8 mouse cellular contexts compared by ENCODE assay signal in genomic region chr12:73053668-73054241, GRCm38 (mm10). TPM values are rescaled to one million over a fixed set of nuclear protein-coding genes. Genes with fewer than 3 reads are reported as not detected.
DNase-seq lines count a peak whose midpoint lies in the region; ATAC-seq and TF ChIP-seq lines count a peak whose summit lies in the region.

Six1 (minus strand) TSS chr12:73053887.

- TF ChIP-seq CTCF in stomach, postnatal 0 days (IDR thresholded peaks at IDR 0.05; ENCODE audit: low read depth) = peak; percentile 64

- H3K27me3 ChIP-seq in forebrain, embryonic 15.5 days = peaks cover 93% of the 10 kb centered on the region
- peaks cover 92% of the 10 kb centered on the region for H3K27me3 ChIP-seq in hindbrain, embryonic 10.5 days (ENCODE audit: insufficient read depth, poor library complexity, severe bottlenecking)
- H3K27me3 ChIP-seq in limb, embryonic 12.5 days = peaks cover 46% of the 10 kb centered on the region
- peaks cover 77% of the 10 kb centered on the region for H3K27me3 ChIP-seq in midbrain, embryonic 11.5 days (ENCODE audit: control insufficient read depth, insufficient read depth, low read length)
- H3K27me3 ChIP-seq in stomach, postnatal 0 days (ENCODE audit: control insufficient read depth, insufficient read depth, low read length) = peaks cover 19% of the 10 kb centered on the region; the same call in 1 of the 2 replicates

- H3K27ac ChIP-seq in forebrain, embryonic 15.5 days (replicated peaks) = no peak within 1 kb of the TSS
- peak within 1 kb of the TSS; percentile 83 for H3K27ac ChIP-seq in hindbrain, embryonic 10.5 days
- peak within 1 kb of the TSS; percentile 84 for H3K27ac ChIP-seq in limb, embryonic 12.5 days
- H3K27ac ChIP-seq in midbrain, embryonic 11.5 days (ENCODE audit: low read depth, low read length) = no peak within 1 kb of the TSS
- no peak within 1 kb of the TSS for H3K27ac ChIP-seq in stomach, postnatal 0 days (replicated peaks)

- no peak for TF ChIP-seq EP300 in stomach, postnatal 0 days (optimal IDR thresholded peaks at IDR 0.05)

- peak; percentile 67; the same call in 1 of the 2 replicates for ATAC-seq in forebrain, embryonic 15.5 days (replicated peaks)
- ATAC-seq in limb, embryonic 12.5 days (ENCODE audit: insufficient number of reproducible peaks, insufficient read depth, low FRiP score, low TSS enrichment, low read depth) = peak; percentile 73
- ATAC-seq in midbrain, embryonic 11.5 days (ENCODE audit: low FRiP score) = peak; percentile 87
- peak; percentile 90 for ATAC-seq in stomach, postnatal 0 days (ENCODE audit: low FRiP score, low TSS enrichment)

- H3K36me3 ChIP-seq in forebrain, embryonic 15.5 days = no peaks in the 10 kb centered on the region
- H3K36me3 ChIP-seq in hindbrain, embryonic 10.5 days = no peaks in the 10 kb centered on the region
- H3K36me3 ChIP-seq in limb, embryonic 12.5 days = no peaks in the 10 kb centered on the region
- H3K36me3 ChIP-seq in midbrain, embryonic 11.5 days (ENCODE audit: control insufficient read depth, insufficient read depth, low read length) = no peaks in the 10 kb centered on the region
- H3K36me3 ChIP-seq in stomach, postnatal 0 days (ENCODE audit: control insufficient read depth, insufficient read depth, low read length) = no peaks in the 10 kb centered on the region

- WGBS in forebrain, embryonic 15.5 days = under 1% methylated on average over 41 of the region's 42 CpGs
- WGBS in hindbrain, embryonic 10.5 days = under 1% methylated on average over 42 of the region's 42 CpGs
- WGBS in limb, embryonic 12.5 days = under 1% methylated on average over 42 of the region's 42 CpGs
- WGBS in midbrain, embryonic 11.5 days = under 1% methylated on average over 42 of the region's 42 CpGs
- under 1% methylated on average over 37 of the region's 42 CpGs for WGBS in stomach, postnatal 0 days

- peaks cover 15% of the 10 kb centered on the region for H3K4me1 ChIP-seq in forebrain, embryonic 15.5 days
- peaks cover 54% of the 10 kb centered on the region for H3K4me1 ChIP-seq in hindbrain, embryonic 10.5 days (replicated peaks)
- H3K4me1 ChIP-seq in limb, embryonic 12.5 days (replicated peaks) = peaks cover 53% of the 10 kb centered on the region
- peaks cover 10% of the 10 kb centered on the region for H3K4me1 ChIP-seq in midbrain, embryonic 11.5 days (ENCODE audit: control insufficient read depth, insufficient read depth, low read length)
- peaks cover 2% of the 10 kb centered on the region; the same call in 1 of the 2 replicates for H3K4me1 ChIP-seq in stomach, postnatal 0 days (replicated peaks; ENCODE audit: control insufficient read depth, insufficient read depth)

- peak within 1 kb of the TSS; percentile 45 for H3K4me2 ChIP-seq in forebrain, embryonic 15.5 days (replicated peaks)
- H3K4me2 ChIP-seq in limb, embryonic 12.5 days = peak within 1 kb of the TSS; percentile 71
- H3K4me2 ChIP-seq in midbrain, embryonic 11.5 days = peak within 1 kb of the TSS; percentile 73
- H3K4me2 ChIP-seq in stomach, postnatal 0 days (replicated peaks; ENCODE audit: low read depth) = peak within 1 kb of the TSS; percentile 80

- DNase-seq in cerebellum, postnatal 14 days = peak; percentile 34 to 36
- DNase-seq in cerebellum, adult 9-10 months = no peak
- peak; percentile 87 for DNase-seq in adrenal gland, adult 2 months
- DNase-seq in hindbrain, embryonic 10.5 days (ENCODE audit: low spot score) = peak; percentile 87
- DNase-seq in midbrain, embryonic 11.5 days (ENCODE audit: low spot score, missing footprints) = peak; percentile 97
- peak; percentile 79 for DNase-seq in stomach, postnatal 0 days (ENCODE audit: low spot score)

- H3K9me3 ChIP-seq in forebrain, embryonic 15.5 days = no peaks in the 10 kb centered on the region
- no peaks in the 10 kb centered on the region for H3K9me3 ChIP-seq in hindbrain, embryonic 10.5 days
- H3K9me3 ChIP-seq in limb, embryonic 12.5 days = no peaks in the 10 kb centered on the region
- no peaks in the 10 kb centered on the region for H3K9me3 ChIP-seq in midbrain, embryonic 11.5 days (ENCODE audit: control insufficient read depth, low read length)
- H3K9me3 ChIP-seq in stomach, postnatal 0 days (ENCODE audit: control insufficient read depth, low read length) = no peaks in the 10 kb centered on the region

- H3K9ac ChIP-seq in forebrain, embryonic 15.5 days (replicated peaks) = no peak within 1 kb of the TSS
- H3K9ac ChIP-seq in limb, embryonic 12.5 days (replicated peaks) = peak within 1 kb of the TSS; percentile 58
- H3K9ac ChIP-seq in midbrain, embryonic 11.5 days (ENCODE audit: low read length) = peak within 1 kb of the TSS; percentile 36
- peak within 1 kb of the TSS; percentile 31 for H3K9ac ChIP-seq in stomach, postnatal 0 days (ENCODE audit: low read length)

- peak within 1 kb of the TSS; percentile 32 for H3K4me3 ChIP-seq in forebrain, embryonic 15.5 days
- peak within 1 kb of the TSS; percentile 62 for H3K4me3 ChIP-seq in hindbrain, embryonic 10.5 days
- peak within 1 kb of the TSS; percentile 50 for H3K4me3 ChIP-seq in limb, embryonic 12.5 days (replicated peaks)
- peak within 1 kb of the TSS; percentile 33 for H3K4me3 ChIP-seq in midbrain, embryonic 11.5 days (ENCODE audit: low read depth, low read length)
- peak within 1 kb of the TSS; percentile 53 for H3K4me3 ChIP-seq in stomach, postnatal 0 days (ENCODE audit: low read depth, low read length)

RNA-seq across cellular contexts. Expression of gene Six1, which starts in this region (rescaled TPM):
- total RNA-seq in adrenal gland, adult 2 months (2021) = 1 to 10 TPM; 1.6 to 4.5 TPM
- polyA plus RNA-seq in adrenal gland, adult 2 months (2012; rRNA removed) = 0.93 and 2.0 TPM in 2 replicates
- 0.25 and 0.29 TPM in 2 replicates for polyA plus RNA-seq in forebrain, embryonic 15.5 days (2015; fragmentation: Nextera tagmentation; extraction: Ambion mirVana)
- polyA plus RNA-seq in hindbrain, embryonic 10.5 days (2016; fragmentation: Nextera tagmentation; extraction: Ambion mirVana) = 21.1 and 33.5 TPM in 2 replicates
- polyA plus RNA-seq in limb, embryonic 12.5 days (2016; fragmentation: Nextera tagmentation; extraction: Ambion mirVana) = 60.3 and 72.1 TPM in 2 replicates
- 10.4 and 12.1 TPM in 2 replicates for polyA plus RNA-seq in midbrain, embryonic 11.5 days (2014; fragmentation: Nextera tagmentation; extraction: Ambion mirVana)
- 0.02 and 0.10 TPM in 2 replicates for polyA plus RNA-seq in stomach, postnatal 0 days (2015; fragmentation: Nextera tagmentation; extraction: Ambion mirVana)

Comparison
In these comparisons a context has a peak if more than half of its experiments do, and no peak if none do; other contexts are left out.
1. Peak in ATAC-seq, H3K4me3 ChIP-seq and H3K4me2 ChIP-seq in forebrain, embryonic 15.5 days; RNA of the gene not detected or under 1 TPM.
2. Peak in DNase-seq, ATAC-seq, H3K4me3 ChIP-seq, H3K9ac ChIP-seq and H3K4me2 ChIP-seq in stomach, postnatal 0 days; RNA of the gene not detected or under 1 TPM.
3. H3K27ac ChIP-seq: peak in hindbrain, embryonic 10.5 days (single experiment) and limb, embryonic 12.5 days (single experiment); none in forebrain, embryonic 15.5 days (single experiment), midbrain, embryonic 11.5 days (single experiment) and stomach, postnatal 0 days (single experiment).
4. Peak in every context shown above with its lines, with median percentiles within 50 percentile points of each other: ATAC-seq, H3K4me2 ChIP-seq and H3K4me3 ChIP-seq.